Mouse (Mus musculus) stomach, embryonic 16.5 days (tissue): ENCODE results near the gene Armc10. TPM values are rescaled to one million over a fixed set of nuclear protein-coding genes. Genes with fewer than 3 reads are reported as not detected.

Source experiments
- ATAC-seq: fragments of 200-750 bp; cut with Nextera tagmentation; 2 replicates; pipeline ENCODE4 v1.8.0; 2017; ENCODE audit warnings: moderate number of reproducible peaks, moderate TSS enrichment; ENCODE audit not compliant: insufficient read depth, low FRiP score
- H3K27ac ChIP-seq: fragments of 300-500 bp; sonication (generic); 2 replicates; pipeline ENCODE4 v1.5.1; 2014; ENCODE audit warnings: low read length
- H3K27me3 ChIP-seq: fragments of 300-500 bp; sonication (generic); 2 replicates; pipeline ENCODE4 v1.6.1; 2014; ENCODE audit warnings: low read length, control low read depth, mixed read lengths; ENCODE audit not compliant: control insufficient read depth, insufficient read depth
- H3K36me3 ChIP-seq: fragments of 300-500 bp; sonication (generic); 2 replicates; pipeline ENCODE4 v1.6.1; 2014; ENCODE audit warnings: low read length; ENCODE audit not compliant: control insufficient read depth, insufficient read depth
- H3K4me1 ChIP-seq: fragments of 300-500 bp; sonication (generic); 2 replicates; pipeline ENCODE4 v1.6.1; 2014; ENCODE audit warnings: low read length, control low read depth, mixed read lengths; ENCODE audit not compliant: control insufficient read depth, insufficient read depth
- H3K4me2 ChIP-seq: fragments of 300-500 bp; sonication (generic); 2 replicates; pipeline ENCODE4 v1.6.1; 2014; ENCODE audit warnings: low read depth, low read length, mixed read lengths
- H3K4me3 ChIP-seq: fragments of 300-500 bp; sonication (generic); replicated peaks from 2 replicates; pipeline ENCODE4 v1.5.1; 2014; ENCODE audit warnings: mild to moderate bottlenecking, low read length
- H3K9ac ChIP-seq: fragments of 300-500 bp; sonication (generic); 2 replicates; pipeline ENCODE4 v1.6.1; 2014; ENCODE audit warnings: low read length
- H3K9me3 ChIP-seq: fragments of 300-500 bp; sonication (generic); replicated peaks from 2 replicates; pipeline ENCODE4 v1.6.1; 2016; ENCODE audit warnings: low read length, control low read depth; ENCODE audit not compliant: control insufficient read depth
- WGBS: fragments of 180-500 bp; shearing (Covaris S2); extraction: QIAGEN DNeasy Blood & Tissue Kit; methylation state at CpG from one replicate; pipeline ENCODE4 v1.1.7; 2014; 5-methylcytosine and 5-hydroxymethylcytosine counted together
- polyA plus RNA-seq: library from polyadenylated mRNA; unstranded; fragments of >200 nt; fragmentation: Nextera tagmentation; extraction: Ambion mirVana; gene quantifications from 2 replicates; pipeline ENCODE4 v1.2.1, GENCODE M21; 2015

The Armc10 gene
- polyA plus RNA-seq, 1 experiment from 2014 or later = 34.2 TPM

GRCm38 (mm10) chr5:21640961-21641360, 4.7 kb upstream of the Armc10 start:
- Histone ChIP-seq H3K4me2 (no peak overlapping the region), H3K27ac (no peak overlapping the region), H3K9ac (no peak overlapping the region), H3K36me3 (no peaks in the 10 kb centered on the region), H3K4me1 (0 out of 2 replicates have a peak, but pooled peaks cover 6% of the 10 kb centered on the region), H3K9me3 (no peaks in the 10 kb centered on the region), H3K27me3 (no peaks in the 10 kb centered on the region), H3K4me3 (no peak overlapping the region)
- no peak for ATAC-seq
- WGBS = 0% methylated on average over 1 of the region's 1 CpGs

DNA sequence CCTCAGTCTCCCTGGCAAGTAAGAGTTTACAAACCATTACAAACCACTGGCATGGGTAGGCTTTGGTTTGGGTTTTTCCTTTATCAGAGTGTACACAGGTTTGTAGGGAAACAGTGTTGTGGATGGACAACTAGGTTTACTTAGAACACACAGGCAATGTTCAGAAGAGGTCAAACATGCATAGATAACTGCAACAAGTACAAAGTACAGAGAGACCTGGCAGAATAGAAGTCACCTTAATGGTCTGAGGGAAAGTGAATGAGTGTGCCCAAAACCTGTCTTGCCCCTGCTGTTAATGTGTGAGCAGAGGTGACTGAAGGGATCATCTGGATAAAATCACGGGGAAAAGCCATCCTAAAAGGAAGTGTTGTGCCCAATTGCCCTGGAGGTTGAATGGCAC, 2.0 kb upstream of the Armc10 start:
- Histone ChIP-seq H3K27me3 (no peaks in the 10 kb centered on the region), H3K9ac (no peak overlapping the region), H3K27ac (no peak overlapping the region), H3K36me3 (no peaks in the 10 kb centered on the region), H3K9me3 (no peaks in the 10 kb centered on the region), H3K4me2 (no peak overlapping the region), H3K4me3 (no peak overlapping the region), H3K4me1 (peaks cover 18% of the 10 kb centered on the region)
- no peak for ATAC-seq
- WGBS = 30% methylated on average over 1 of the region's 1 CpGs

GRCm38 (mm10) chr5:21644891-21645438, 648 bp upstream of the Armc10 start:
- H3K27ac ChIP-seq = no peak overlapping the region
- ATAC-seq = no peak
- 14% methylated on average over 14 of the region's 14 CpGs for WGBS

DNA sequence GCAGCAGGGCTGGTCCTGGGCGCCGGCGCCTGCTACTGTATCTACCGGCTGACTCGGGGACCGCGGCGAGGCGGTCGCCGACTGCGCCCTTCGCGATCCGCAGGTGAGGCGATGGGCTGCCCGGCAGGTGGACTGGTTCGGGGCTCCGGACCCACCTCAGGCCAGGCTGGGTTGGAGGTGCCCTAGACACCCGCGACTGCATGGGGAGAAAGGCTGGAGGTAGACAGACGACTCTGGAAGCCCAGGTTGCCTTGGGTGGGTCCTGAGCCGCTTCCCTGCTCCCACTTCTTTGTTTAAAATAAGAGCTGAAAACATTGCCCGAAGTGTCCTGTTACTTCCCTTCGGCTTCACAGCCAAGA, 499 bp downstream of the Armc10 start:
- ATAC-seq = no peak
- peak overlapping the region; percentile 65 for H3K4me2 ChIP-seq
- peaks cover 18% of the 10 kb centered on the region for H3K4me1 ChIP-seq
- H3K27me3 ChIP-seq = no peaks in the 10 kb centered on the region
- peak overlapping the region; percentile 87 for H3K27ac ChIP-seq
- WGBS = 0% methylated on average over 25 of the region's 25 CpGs
- peak overlapping the region; percentile 84 for H3K9ac ChIP-seq
- H3K36me3 ChIP-seq = peaks cover 6% of the 10 kb centered on the region; the same call in 1 of the 2 replicates
- no peaks in the 10 kb centered on the region for H3K9me3 ChIP-seq
- H3K4me3 ChIP-seq = peak overlapping the region; percentile 88

More at GRCm38 (mm10) chr5:21644891-21645438, 648 bp upstream of the Armc10 start:
- peak overlapping the region; percentile 88 for H3K4me3 ChIP-seq
- H3K4me2 ChIP-seq = peak overlapping the region; percentile 59
- H3K36me3 ChIP-seq = peaks cover 3% of the 10 kb centered on the region; the same call in 1 of the 2 replicates
- no peaks in the 10 kb centered on the region for H3K9me3 ChIP-seq
- peak overlapping the region; percentile 46; the same call in 1 of the 2 replicates for H3K9ac ChIP-seq
- H3K4me1 ChIP-seq = peaks cover 18% of the 10 kb centered on the region
- H3K27me3 ChIP-seq = no peaks in the 10 kb centered on the region

- peaks cover 20% of the 10 kb centered on the region for H3K36me3 ChIP-seq
- WGBS = 73% methylated on average over 2 of the region's 2 CpGs
Observed at GRCm38 (mm10) chr5:21650736-21651135, 5.1 kb downstream of the Armc10 start.

GRCm38 (mm10) chr5:21651885-21652612, 6.4 kb downstream of the Armc10 start:
- no peak for ATAC-seq
- Histone ChIP-seq H3K9ac (no peak overlapping the region), H3K9me3 (no peaks in the 10 kb centered on the region), H3K4me3 (no peak overlapping the region), H3K4me1 (0 out of 2 replicates have a peak, but pooled peaks cover 4% of the 10 kb centered on the region), H3K36me3 (peaks cover 20% of the 10 kb centered on the region), H3K27ac (no peak overlapping the region), H3K4me2 (no peak overlapping the region), H3K27me3 (no peaks in the 10 kb centered on the region)
- WGBS = 77% methylated on average over 7 of the region's 7 CpGs

More at GRCm38 (mm10) chr5:21650736-21651135, 5.1 kb downstream of the Armc10 start:
- Histone ChIP-seq H3K4me1 (peaks cover 12% of the 10 kb centered on the region), H3K9me3 (no peaks in the 10 kb centered on the region), H3K4me2 (no peak overlapping the region), H3K27ac (no peak overlapping the region), H3K9ac (no peak overlapping the region), H3K27me3 (no peaks in the 10 kb centered on the region), H3K4me3 (no peak overlapping the region)
- no peak for ATAC-seq

- Histone ChIP-seq H3K4me3 (no peak overlapping the region), H3K36me3 (peaks cover 19% of the 10 kb centered on the region; the same call in 1 of the 2 replicates), H3K9ac (no peak overlapping the region), H3K9me3 (no peaks in the 10 kb centered on the region), H3K4me2 (no peak overlapping the region), H3K27ac (no peak overlapping the region), H3K4me1 (0 out of 2 replicates have a peak, but pooled peaks cover 5% of the 10 kb centered on the region), H3K27me3 (no peaks in the 10 kb centered on the region)
- no peak for ATAC-seq
- WGBS = 88% methylated on average over 9 of the region's 9 CpGs
Observed at GRCm38 (mm10) chr5:21656912-21657311, 11.3 kb downstream of the Armc10 start.

GRCm38 (mm10) chr5:21658038-21658437, 12.4 kb downstream of the Armc10 start:
- Histone ChIP-seq H3K4me1 (0 out of 2 replicates have a peak, but pooled peaks cover 5% of the 10 kb centered on the region), H3K9ac (no peak overlapping the region), H3K9me3 (no peaks in the 10 kb centered on the region), H3K4me2 (no peak overlapping the region), H3K4me3 (no peak overlapping the region), H3K27me3 (no peaks in the 10 kb centered on the region), H3K27ac (no peak overlapping the region), H3K36me3 (peaks cover 15% of the 10 kb centered on the region; the same call in 1 of the 2 replicates)
- WGBS = 89% methylated on average over 6 of the region's 6 CpGs
- no peak for ATAC-seq
